Mouse (Mus musculus) ovary, postnatal 14 days (tissue): ENCODE data around the gene Vmn1r191.
"Not testable (repeated sequence)": the region's sequence is repeated elsewhere in the genome, so short reads cannot be mapped to it uniquely, and the experiment has no call there.

Experiments used
- DNase-seq: peaks from one replicate; pipeline ENCODE4 v3.0.0; 2022; ENCODE audit warnings: low spot score

Gene Vmn1r191

GRCm38 (mm10) chr13:22183869-22184268 lies at the start of gene Vmn1r191:
TSS of gene Vmn1r191 (minus strand) at chr13:22183969.
- DNase-seq: no peak

- DNase-seq: not testable (repeated sequence)
Observed at GRCm38 (mm10) chr13:22223060-22223459, 39.3 kb upstream of the Vmn1r191 start, which contains the start of gene Vmn1r193. TSS of gene Vmn1r193 (minus strand) at chr13:22223160.

GRCm38 (mm10) chr13:22192756-22193155 lies 9.0 kb upstream of the Vmn1r191 start:
- not testable (repeated sequence) for DNase-seq

GRCm38 (mm10) chr13:22191041-22191440 lies 7.3 kb upstream of the Vmn1r191 start, which contains the start of gene Vmn1r192:
TSS of gene Vmn1r192 (minus strand) at chr13:22191141.
- no peak for DNase-seq

GRCm38 (mm10) chr13:22190385-22190784 lies 6.6 kb upstream of the Vmn1r191 start:
- no peak for DNase-seq

GRCm38 (mm10) chr13:22189313-22189712 lies 5.5 kb upstream of the Vmn1r191 start:
- DNase-seq: no peak

- no peak for DNase-seq
Observed at GRCm38 (mm10) chr13:22168416-22168815, 15.4 kb downstream of the Vmn1r191 start.

GRCm38 (mm10) chr13:22136495-22137293 lies 47.1 kb downstream of the Vmn1r191 start:
- not testable (repeated sequence) for DNase-seq
